Mouse (Mus musculus): ENCODE measurements around the gene Exoc3l2.

DNA sequence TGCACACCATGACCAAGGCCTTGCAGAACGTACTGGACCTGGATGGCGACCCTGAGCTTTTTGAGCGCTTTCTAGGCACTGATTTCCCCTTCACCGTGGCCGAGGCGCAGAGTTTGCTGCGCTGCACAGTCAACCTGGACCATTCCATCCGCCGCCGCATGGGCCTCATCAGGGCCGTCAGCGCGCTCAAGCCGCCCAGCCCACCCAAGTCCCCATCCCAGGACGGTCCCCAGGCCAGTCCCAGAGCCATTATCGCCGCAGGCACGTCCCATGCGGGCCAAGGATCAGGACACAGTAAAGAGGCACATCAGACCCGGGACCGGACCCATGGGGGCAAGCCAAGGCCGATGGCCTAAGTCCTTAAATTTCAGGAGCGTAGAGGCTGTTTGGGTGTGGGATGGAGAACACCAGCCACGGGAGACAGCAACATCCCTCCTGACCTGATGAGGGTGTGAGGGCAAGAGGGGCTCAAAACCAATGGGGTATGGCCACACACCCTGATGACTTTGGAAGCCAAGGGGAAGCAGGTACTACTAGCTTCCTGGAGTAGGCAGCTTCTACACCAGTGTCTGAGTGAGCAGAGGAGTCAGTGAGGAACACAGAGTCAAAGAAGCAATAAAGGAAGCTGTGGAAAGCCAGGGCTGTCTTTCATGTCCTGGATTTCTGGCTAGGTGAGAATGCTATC lies 61.4 kb downstream of the Exoc3l2 start:
- no peak for TF ChIP-seq CTCF (IDR thresholded peaks at IDR 0.05; ENCODE audit: low read depth)
- TF ChIP-seq EP300 (IDR thresholded peaks at IDR 0.05; ENCODE audit: low read depth), result no peak
